Mouse (Mus musculus) MN1 (cell line): ENCODE data around the gene Cfap43.

Experiments
- DNase-seq: peaks from one replicate; pipeline ENCODE4 v3.0.0-alpha.2; 2016; ENCODE audit warnings: low spot score

Gene Cfap43

DNA sequence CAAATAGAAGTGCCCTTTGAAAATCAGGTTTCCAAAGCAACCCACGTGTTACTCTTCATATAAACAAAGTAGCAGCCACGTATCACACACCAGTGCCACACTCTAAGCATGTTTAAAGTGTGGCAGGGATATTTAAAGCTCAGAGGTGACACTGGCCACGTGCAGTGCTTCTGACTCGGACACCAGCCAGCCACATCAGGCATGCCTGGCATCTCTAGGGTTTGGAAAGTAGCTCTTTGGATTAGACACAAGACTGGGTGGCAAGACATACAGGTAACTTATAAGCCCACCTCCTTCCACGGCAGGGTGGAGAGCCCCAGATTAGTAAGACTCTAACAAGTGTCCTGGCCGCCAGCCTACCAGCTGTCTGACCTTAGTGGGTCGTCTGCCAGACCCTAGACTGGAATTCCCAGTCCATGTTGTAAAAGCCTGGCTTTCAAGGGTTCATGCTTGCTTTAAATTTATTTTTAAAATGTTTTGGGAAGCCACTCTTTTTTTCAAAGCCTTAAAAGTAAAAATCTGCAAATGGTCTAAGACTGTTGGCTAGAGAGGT is 33.8 kb downstream of the Cfap43 start:
- peak; percentile 45 for DNase-seq

DNA sequence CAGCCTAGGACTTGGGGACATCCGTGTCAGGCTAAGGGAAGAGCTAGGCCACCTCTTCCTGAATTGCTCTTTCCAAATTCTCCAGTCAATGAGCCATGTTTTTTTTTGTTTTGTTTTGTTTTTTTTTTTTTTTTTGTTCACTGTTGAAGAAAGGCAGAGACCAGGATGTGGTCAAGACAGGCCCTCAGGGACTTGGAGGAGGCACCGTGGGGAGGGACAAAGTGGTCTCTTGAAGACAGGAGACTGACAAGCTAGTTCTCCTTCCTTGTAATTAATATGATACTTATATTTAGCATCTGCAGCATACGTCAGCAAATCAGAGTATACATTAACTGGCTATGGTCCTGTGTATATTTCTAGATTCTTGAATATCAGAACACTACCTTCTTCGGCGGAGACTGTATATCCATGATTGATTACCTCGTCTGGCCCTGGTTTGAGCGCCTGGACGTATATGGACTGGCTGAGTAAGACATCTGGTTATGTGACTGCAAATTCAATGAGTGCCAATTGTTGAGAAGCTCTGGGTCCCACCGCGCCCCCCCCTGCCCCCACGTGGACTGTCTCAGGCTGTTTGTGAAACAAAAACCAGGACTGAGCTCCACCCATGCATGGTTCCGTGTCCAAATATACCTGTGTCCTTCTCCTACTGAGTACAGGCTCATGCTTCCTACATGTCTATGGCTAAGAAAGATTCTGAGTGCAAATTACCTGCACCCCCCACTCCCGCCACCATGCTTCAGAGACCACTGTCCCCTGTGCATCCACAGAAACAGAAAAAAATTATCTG is 34.6 kb downstream of the Cfap43 start:
- peak; percentile 72 for DNase-seq

- no peak for DNase-seq
Observed at GRCm38 (mm10) chr19:47882882-47883254, 36.2 kb downstream of the Cfap43 start.

- peak; percentile 89 for DNase-seq
Observed at GRCm38 (mm10) chr19:47882151-47882881, 36.8 kb downstream of the Cfap43 start.

DNA sequence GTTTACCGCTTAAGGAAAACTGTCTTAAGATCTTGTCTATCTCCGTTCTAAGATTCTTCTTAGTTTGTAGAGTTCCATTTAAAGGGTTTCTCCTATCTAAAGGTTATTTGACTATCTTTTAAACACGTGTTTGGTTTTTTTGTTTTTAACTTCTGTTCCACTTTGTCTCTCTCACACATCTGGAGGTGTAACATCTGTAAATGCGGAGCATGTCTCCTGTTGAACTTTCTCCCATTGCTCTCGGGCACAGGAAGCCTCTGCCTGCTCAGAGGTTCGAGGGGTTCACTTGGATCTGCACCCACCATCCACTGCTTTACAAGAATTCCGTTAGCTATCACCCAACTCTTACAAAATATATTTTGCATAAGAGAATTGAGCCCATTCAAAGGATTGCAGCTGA is 37.5 kb downstream of the Cfap43 start:
- DNase-seq, result no peak

- no peak for DNase-seq
Observed at GRCm38 (mm10) chr19:47876252-47876651, 42.8 kb downstream of the Cfap43 start.

DNA sequence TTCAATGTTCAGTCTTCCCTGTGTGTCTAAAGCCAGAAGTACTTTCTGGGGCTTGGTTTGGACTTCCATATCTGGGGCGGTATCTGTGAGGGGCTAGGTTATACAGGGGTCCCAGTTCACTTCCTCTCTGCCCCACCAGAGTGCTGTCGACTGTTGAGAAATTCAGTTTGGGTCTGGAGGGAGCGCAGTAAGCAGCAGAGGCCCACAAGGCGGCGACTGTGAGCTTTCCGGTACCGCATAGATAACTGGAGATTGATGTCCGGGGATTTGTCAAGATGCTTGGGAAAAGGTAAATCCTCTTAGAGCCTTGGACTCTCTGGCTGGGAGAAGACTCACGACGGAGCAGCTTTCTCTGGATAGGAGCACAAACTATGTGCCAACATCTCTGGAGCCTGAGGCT is 47.6 kb downstream of the Cfap43 start:
- no peak for DNase-seq

- no peak for DNase-seq
Observed at GRCm38 (mm10) chr19:47870102-47870666, 48.9 kb downstream of the Cfap43 start.

- no peak for DNase-seq
Observed at GRCm38 (mm10) chr19:47869516-47869915, 49.6 kb downstream of the Cfap43 start.

- DNase-seq, result no peak
Observed at GRCm38 (mm10) chr19:47868951-47869350, 50.1 kb downstream of the Cfap43 start.

DNA sequence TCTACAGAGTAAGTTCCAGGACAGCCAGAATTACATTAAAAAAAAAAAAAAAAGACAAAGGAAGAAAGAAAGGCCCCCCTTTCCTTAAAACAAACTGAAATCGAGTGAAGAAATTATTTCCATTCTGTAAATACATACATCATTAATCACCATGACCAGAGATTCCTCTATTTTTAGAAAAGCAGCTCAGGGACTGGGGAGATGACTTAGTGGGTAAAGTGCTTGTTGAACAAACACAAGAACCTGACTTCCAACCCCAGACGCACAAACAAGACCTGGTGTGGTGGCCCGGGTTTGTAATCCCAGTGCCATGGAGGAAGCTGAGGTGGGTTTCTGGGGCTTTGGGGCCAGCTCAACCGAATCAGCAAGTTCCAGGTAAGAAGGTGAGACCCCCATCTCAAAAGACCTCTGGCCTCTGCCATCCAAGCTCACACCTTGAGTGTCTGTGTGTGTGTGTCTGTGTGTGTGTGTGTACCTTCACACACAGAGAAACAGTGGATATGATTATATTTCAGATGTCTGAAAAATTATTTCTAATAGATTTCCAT is 51.4 kb downstream of the Cfap43 start:
- DNase-seq, result no peak

DNA sequence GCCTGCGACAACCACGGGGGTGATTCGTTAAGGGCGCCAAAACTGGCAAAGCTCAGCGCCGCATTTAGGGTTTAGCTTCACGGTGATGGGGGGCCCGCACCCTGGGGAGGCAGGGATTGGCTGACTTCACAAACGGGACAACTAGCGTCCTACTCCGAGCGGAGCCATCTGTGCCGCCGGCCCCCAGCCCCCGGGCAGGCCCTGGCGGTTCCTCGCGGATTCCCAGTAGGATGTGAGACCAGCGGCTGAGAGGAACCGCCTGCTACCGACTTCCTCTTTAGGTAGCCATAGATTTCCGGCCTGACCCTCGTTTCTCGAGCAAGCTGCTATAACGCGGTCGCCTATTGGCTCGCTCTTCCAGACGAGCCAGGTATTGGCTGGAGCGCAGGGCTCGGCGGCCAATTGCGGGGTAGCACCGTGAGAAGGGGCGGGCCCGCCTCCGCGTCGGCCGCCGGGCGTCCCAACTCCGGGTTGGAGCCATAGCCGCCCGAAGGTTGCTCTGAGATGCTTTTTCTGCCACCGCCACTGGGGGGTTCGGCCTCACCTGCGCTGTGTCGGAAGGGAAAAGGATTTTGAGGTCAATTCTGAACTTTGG is 53.6 kb downstream of the Cfap43 start, which contains the start of gene Gsto2:
Gene Gsto2, plus strand, starts transcription at position 182 of the 595 bp plus-strand sequence.
- no peak for DNase-seq

- no peak for DNase-seq
Observed at GRCm38 (mm10) chr19:47864721-47865120, 54.4 kb downstream of the Cfap43 start.

DNA sequence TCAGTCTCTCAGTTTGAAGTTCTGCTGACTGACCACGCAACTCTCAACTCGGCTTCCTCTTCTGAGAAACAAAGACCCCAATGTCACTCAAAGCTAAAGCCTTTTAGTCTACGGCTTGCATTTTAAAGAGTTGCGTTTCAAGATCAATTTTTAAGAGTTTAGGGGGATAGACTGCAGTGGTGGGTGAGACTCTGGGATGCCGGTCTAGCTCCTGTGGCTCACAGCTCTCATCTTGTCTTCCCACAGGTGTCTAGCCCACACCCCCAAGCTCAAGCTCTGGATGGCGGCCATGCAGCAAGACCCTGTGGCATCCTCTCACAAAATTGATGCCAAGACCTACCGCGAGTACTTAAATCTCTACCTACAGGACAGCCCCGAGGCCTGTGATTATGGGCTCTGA is 55.0 kb downstream of the Cfap43 start:
- DNase-seq, result no peak

DNA sequence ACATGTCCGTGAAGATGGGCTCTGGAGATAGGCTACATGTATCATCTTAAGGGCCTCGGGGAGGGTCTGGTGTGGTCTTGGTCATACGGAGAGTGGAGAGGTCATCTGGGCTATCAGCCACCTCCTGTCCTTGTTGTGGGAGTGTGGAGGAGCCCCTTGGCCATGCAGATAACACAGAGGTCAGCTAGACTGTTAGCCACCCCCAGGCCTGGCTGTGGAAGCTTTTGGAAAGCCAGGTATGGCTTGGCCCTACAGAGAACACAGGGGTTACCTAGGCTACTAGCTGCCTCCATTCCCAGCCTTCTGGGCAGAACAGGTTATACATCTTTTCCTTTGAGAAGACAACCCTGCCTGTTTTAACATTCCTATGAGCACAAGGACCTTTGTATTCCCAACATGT is 56.5 kb downstream of the Cfap43 start:
- DNase-seq, result no peak

- no peak for DNase-seq
Observed at GRCm38 (mm10) chr19:47859180-47859579, 59.9 kb downstream of the Cfap43 start.

GRCm38 (mm10) chr19:47857957-47858942 is 60.8 kb downstream of the Cfap43 start:
- no peak for DNase-seq

- peak; percentile 85 for DNase-seq
Observed at GRCm38 (mm10) chr19:47854796-47855783, 64.0 kb downstream of the Cfap43 start, which contains the start of gene Gsto1. Gsto1 (plus strand) TSS chr19:47854970.
